Mouse (Mus musculus) forebrain, embryonic 13.5 days (tissue): ENCODE data around the gene D6Ertd527e. TPM values are rescaled to one million over a fixed set of nuclear protein-coding genes. Genes with fewer than 3 reads are reported as not detected.

Experiments used
- ATAC-seq: fragments of 200-750 bp; cut with Nextera tagmentation; 2 replicates; pipeline ENCODE4 v1.8.0; 2017
- H3K27ac ChIP-seq: fragments of 300-500 bp; sonication (generic); 2 replicates; pipeline ENCODE4 v1.5.1; 2015; ENCODE audit warnings: inconsistent platforms, mild to moderate bottlenecking, moderate library complexity
- H3K27me3 ChIP-seq: fragments of 300-500 bp; sonication (generic); 2 replicates; pipeline ENCODE4 v1.6.1; 2015; ENCODE audit warnings: mild to moderate bottlenecking, inconsistent platforms
- H3K36me3 ChIP-seq: fragments of 300-500 bp; sonication (generic); 2 replicates; pipeline ENCODE4 v1.6.1; 2015; ENCODE audit warnings: mild to moderate bottlenecking, inconsistent platforms; ENCODE audit not compliant: poor library complexity, severe bottlenecking
- H3K4me1 ChIP-seq: fragments of 300-500 bp; sonication (generic); 2 replicates; pipeline ENCODE4 v1.6.1; 2015; ENCODE audit warnings: inconsistent platforms
- H3K4me2 ChIP-seq: fragments of 300-500 bp; sonication (generic); 2 replicates; pipeline ENCODE4 v1.6.1; 2015; ENCODE audit warnings: inconsistent platforms, mild to moderate bottlenecking, moderate library complexity
- H3K4me3 ChIP-seq: fragments of 300-500 bp; sonication (generic); 2 replicates; pipeline ENCODE4 v1.5.1; 2015; ENCODE audit warnings: mild to moderate bottlenecking, inconsistent platforms
- H3K9ac ChIP-seq: fragments of 300-500 bp; sonication (generic); 2 replicates; pipeline ENCODE4 v1.6.1; 2015; ENCODE audit warnings: mild to moderate bottlenecking, inconsistent platforms
- H3K9me3 ChIP-seq: fragments of 300-500 bp; sonication (generic); replicated peaks from 2 replicates; pipeline ENCODE4 v1.6.1; 2016; ENCODE audit warnings: inconsistent platforms
- WGBS: fragments of 180-500 bp; shearing (Covaris S2); methylation state at CpG from one replicate; pipeline ENCODE4 v1.1.7; 2015; 5-methylcytosine and 5-hydroxymethylcytosine counted together
- polyA plus RNA-seq: library from polyadenylated mRNA; unstranded; fragments of >200 nt; fragmentation: Nextera tagmentation; extraction: Ambion mirVana; gene quantifications from 2 replicates; pipeline ENCODE4 v1.2.1, GENCODE M21; 2015

D6Ertd527e gene
- polyA plus RNA-seq, 1 experiment from 2014 or later = 0.14 TPM

- no peak overlapping the region for H3K9ac ChIP-seq
- no peaks in the 10 kb centered on the region for H3K27me3 ChIP-seq
- WGBS = 70% methylated on average over 12 of the region's 12 CpGs
- H3K36me3 ChIP-seq = no peaks in the 10 kb centered on the region
- H3K4me2 ChIP-seq = no peak overlapping the region
- no peak overlapping the region for H3K4me3 ChIP-seq
- H3K9me3 ChIP-seq = no peaks in the 10 kb centered on the region
- no peaks in the 10 kb centered on the region for H3K4me1 ChIP-seq
- ATAC-seq = no peak
- no peak overlapping the region for H3K27ac ChIP-seq
These were observed 29.5 kb downstream of the D6Ertd527e start for GRCm38 (mm10) chr6:87133966-87134546.

DNA sequence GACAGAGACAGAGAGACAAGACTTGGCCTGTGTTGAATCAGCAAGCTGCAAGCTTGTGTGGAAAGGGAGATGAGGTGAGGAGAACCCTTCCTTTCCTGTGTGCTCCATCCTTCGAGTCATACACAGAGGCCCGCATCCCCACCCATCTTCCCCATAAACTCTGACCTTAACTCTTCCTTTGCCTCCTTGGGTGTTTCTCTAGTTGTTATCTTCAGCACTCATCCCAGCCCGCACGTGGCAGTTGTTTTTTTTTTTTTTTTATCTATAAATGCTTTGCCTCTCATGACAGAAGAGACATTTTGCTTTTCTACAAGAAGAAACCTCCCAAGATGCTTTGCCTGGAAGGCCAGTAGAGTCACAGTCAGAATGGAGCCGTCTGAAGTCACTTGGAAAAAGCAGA lies 33.9 kb downstream of the D6Ertd527e start:
- ATAC-seq = no peak
- 89% methylated on average over 5 of the region's 5 CpGs for WGBS

DNA sequence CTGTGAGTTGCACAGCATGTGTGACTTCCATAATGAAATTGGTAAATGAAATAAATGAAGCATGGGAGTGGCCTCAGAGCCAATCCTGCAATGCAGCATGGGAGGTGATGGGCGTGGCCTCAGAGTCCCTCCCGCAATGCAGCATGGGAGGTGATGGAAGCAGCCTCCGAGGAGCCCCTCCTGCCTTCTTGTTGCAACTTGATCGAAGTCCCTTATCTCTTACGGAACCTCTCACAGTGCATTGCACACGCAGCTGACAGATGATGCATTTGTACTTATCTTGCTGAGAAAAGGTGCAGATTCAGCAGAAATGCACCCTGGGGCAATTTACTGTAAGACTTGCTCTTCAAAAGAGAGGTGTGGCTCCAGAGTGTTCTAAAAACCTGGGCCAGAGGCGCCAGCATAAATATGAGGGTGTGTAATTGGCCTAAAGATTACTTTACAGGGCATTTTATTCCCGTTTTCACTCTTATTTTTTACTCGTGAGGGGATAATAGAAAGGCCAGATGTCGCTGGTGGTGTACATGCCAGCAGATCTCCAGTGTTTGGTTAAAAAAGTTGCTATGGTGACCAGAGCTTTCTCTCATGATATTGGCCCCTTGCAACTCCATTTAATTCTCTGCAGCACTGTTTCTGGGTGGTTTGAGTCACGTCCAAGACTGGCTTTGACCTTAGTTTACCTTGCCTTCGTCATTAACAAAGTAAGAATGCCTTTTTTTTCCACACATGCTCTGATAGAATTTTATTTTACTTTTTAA lies 35.4 kb downstream of the D6Ertd527e start:
- no peaks in the 10 kb centered on the region for H3K36me3 ChIP-seq
- H3K9me3 ChIP-seq = no peaks in the 10 kb centered on the region
- H3K27me3 ChIP-seq = no peaks in the 10 kb centered on the region
- no peak overlapping the region for H3K27ac ChIP-seq
- no peak overlapping the region for H3K9ac ChIP-seq
- WGBS = 71% methylated on average over 12 of the region's 12 CpGs
- H3K4me2 ChIP-seq = no peak overlapping the region
- H3K4me1 ChIP-seq = peaks cover 6% of the 10 kb centered on the region
- no peak overlapping the region for H3K4me3 ChIP-seq
- ATAC-seq = no peak

More for the DNA sequence above, 33.9 kb downstream of the D6Ertd527e start:
- Histone ChIP-seq H3K27me3 (no peaks in the 10 kb centered on the region), H3K4me1 (peaks cover 6% of the 10 kb centered on the region), H3K27ac (no peak overlapping the region), H3K9ac (no peak overlapping the region), H3K4me2 (no peak overlapping the region), H3K9me3 (no peaks in the 10 kb centered on the region), H3K36me3 (no peaks in the 10 kb centered on the region), H3K4me3 (no peak overlapping the region)

GRCm38 (mm10) chr6:87142239-87142638 lies 37.7 kb downstream of the D6Ertd527e start:
- Histone ChIP-seq H3K4me2 (no peak overlapping the region), H3K9ac (no peak overlapping the region), H3K27me3 (no peaks in the 10 kb centered on the region), H3K4me1 (peaks cover 6% of the 10 kb centered on the region), H3K36me3 (no peaks in the 10 kb centered on the region), H3K9me3 (no peaks in the 10 kb centered on the region), H3K27ac (no peak overlapping the region), H3K4me3 (no peak overlapping the region)
- no peak for ATAC-seq
- 90% methylated on average over 5 of the region's 5 CpGs for WGBS

DNA sequence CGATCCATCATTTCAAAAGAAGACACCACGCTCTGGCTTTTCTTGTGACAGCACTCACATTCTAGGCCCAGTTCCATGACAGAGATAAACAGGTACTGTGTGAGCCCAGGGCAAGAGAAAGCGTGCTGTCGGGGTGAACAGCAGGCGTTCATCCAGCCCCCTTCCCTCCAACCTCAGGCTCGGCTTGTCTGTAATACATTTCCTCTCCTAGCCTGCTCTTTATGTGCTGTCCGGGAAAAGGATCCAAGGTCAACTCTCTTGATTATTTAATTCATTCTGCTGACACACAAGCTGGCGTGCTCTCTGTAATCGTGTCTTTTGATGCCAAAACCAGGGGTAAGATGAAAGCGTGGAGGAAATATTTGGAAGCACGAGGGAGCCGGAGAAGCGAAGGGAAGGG lies 39.0 kb downstream of the D6Ertd527e start:
- peaks cover 6% of the 10 kb centered on the region for H3K4me1 ChIP-seq
- 70% methylated on average over 13 of the region's 13 CpGs for WGBS
- no peak for ATAC-seq

DNA sequence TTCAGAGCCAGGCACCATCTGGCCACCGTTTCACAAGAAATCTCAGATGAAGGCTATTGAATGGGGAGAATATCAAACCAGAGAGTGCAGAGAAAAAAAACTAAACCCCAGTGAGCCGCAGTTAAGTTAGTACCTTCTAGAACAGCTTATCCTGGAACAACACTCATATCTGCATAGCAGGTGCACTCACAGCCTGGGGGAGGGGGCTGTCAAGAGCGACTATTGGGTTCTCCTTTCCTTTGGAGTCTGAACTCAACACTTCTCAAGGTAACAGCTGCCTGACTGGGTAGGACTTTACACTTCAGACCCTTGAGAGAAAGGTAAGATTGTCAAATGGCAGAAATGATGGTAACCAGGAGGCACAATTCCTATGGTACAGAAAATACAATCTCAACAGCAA lies 43.4 kb downstream of the D6Ertd527e start:
- Histone ChIP-seq H3K4me1 (no peaks in the 10 kb centered on the region), H3K27me3 (no peaks in the 10 kb centered on the region), H3K9me3 (no peaks in the 10 kb centered on the region), H3K27ac (no peak overlapping the region), H3K4me3 (no peak overlapping the region), H3K9ac (no peak overlapping the region), H3K4me2 (no peak overlapping the region), H3K36me3 (no peaks in the 10 kb centered on the region)
- WGBS = 85% methylated on average over 3 of the region's 3 CpGs
- ATAC-seq = no peak

More for the DNA sequence above, 39.0 kb downstream of the D6Ertd527e start:
- no peak overlapping the region for H3K4me3 ChIP-seq
- H3K9ac ChIP-seq = no peak overlapping the region
- no peak overlapping the region; the same call in 1 of the 2 replicates for H3K27ac ChIP-seq
- no peaks in the 10 kb centered on the region for H3K9me3 ChIP-seq
- H3K36me3 ChIP-seq = no peaks in the 10 kb centered on the region
- H3K27me3 ChIP-seq = no peaks in the 10 kb centered on the region
- H3K4me2 ChIP-seq = no peak overlapping the region

GRCm38 (mm10) chr6:87150471-87150870 lies 45.9 kb downstream of the D6Ertd527e start:
- no peak overlapping the region for H3K9ac ChIP-seq
- H3K4me1 ChIP-seq = no peaks in the 10 kb centered on the region
- no peak overlapping the region for H3K4me2 ChIP-seq
- H3K27ac ChIP-seq = no peak overlapping the region
- H3K9me3 ChIP-seq = no peaks in the 10 kb centered on the region
- no peaks in the 10 kb centered on the region for H3K36me3 ChIP-seq
- ATAC-seq = no peak
- H3K4me3 ChIP-seq = no peak overlapping the region
- 82% methylated on average over 7 of the region's 7 CpGs for WGBS
- no peaks in the 10 kb centered on the region for H3K27me3 ChIP-seq

DNA sequence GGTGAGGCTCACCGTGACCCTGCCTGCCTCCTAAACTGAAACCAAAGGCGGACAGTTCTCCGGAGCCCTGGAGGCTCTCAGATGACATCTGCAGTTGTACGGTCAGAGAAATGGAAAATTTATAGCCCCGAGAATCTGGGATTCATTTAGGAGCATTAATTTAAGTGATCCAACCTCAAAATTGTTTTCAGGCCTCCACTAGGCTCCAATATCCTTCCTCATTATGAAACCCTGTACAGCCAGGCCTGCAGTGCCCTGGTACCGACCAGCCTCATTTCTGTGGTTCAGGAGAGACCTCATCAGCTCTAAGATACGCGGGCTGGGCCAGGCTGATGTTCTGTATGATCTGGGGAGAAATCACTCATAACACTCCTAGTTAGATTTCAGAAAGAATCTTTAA lies 46.9 kb downstream of the D6Ertd527e start:
- H3K4me2 ChIP-seq = no peak overlapping the region
- H3K27me3 ChIP-seq = no peaks in the 10 kb centered on the region
- H3K27ac ChIP-seq = no peak overlapping the region
- H3K4me3 ChIP-seq = no peak overlapping the region
- H3K36me3 ChIP-seq = no peaks in the 10 kb centered on the region
- H3K9me3 ChIP-seq = no peaks in the 10 kb centered on the region
- ATAC-seq = no peak
- no peak overlapping the region for H3K9ac ChIP-seq
- no peaks in the 10 kb centered on the region for H3K4me1 ChIP-seq
- whole genome bisulfite sequencing = 95% methylated on average over 8 of the region's 8 CpGs

DNA sequence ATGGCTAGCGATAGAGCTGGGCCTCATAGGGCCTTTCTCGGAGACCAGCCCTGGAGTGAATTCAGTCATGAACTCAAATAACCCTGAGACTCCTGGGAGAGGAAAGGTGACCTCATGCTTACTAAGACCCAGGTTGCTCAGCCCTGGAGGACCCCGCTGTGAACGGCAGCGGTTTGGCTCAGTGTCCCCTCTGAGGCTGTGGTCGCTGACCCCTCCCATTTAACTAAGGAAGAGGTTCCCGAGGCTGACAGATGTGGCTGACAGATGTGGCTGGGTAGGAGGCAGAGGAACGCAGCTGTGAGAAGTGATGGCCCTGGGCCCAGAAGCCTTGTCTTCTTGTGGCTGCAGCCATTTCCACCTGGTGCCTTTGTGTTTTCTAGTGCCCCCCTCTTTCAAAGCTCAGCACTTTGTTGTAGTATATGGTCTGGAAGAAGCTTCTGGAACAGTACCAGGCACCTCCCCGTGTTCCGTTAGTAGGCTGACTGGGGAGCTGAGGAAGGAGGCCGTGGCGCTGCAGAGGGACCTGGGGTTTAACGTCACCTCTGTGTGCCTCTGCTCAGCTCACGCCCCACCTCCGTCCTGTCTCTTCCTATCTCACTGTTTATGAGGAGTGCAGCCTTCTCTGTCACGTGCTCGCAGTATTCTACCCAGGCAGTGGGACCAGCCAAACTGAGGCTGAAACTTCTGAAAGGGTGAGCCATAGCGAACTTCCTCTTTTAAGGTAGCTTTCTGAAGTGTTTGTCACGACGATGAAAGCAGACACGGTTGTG lies 48.1 kb downstream of the D6Ertd527e start:
- no peak overlapping the region for H3K4me2 ChIP-seq
- H3K4me3 ChIP-seq = no peak overlapping the region
- no peak for ATAC-seq
- no peaks in the 10 kb centered on the region for H3K9me3 ChIP-seq
- H3K36me3 ChIP-seq = no peaks in the 10 kb centered on the region
- no peaks in the 10 kb centered on the region for H3K4me1 ChIP-seq
- no peaks in the 10 kb centered on the region for H3K27me3 ChIP-seq
- no peak overlapping the region for H3K27ac ChIP-seq
- 88% methylated on average over 21 of the region's 21 CpGs for WGBS
- H3K9ac ChIP-seq = no peak overlapping the region

DNA sequence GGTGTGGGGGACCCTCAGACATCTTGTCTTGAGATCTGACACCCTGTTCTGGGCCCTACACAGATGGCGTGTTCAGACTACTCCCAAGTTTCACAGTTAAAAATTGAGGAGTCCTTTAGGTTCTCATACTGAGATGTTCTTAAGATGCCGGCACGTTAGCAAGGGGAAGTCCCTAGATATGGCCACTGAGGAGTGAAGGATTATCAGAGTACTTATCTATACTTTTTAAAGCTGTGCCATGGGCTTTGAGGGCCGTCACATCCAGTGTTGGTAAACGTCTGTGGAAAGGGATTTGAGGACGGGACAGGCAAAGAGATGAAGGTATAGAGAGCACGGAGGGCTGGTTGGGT lies 48.7 kb downstream of the D6Ertd527e start:
- Histone ChIP-seq H3K9ac (no peak overlapping the region), H3K27ac (no peak overlapping the region), H3K4me3 (no peak overlapping the region), H3K9me3 (no peaks in the 10 kb centered on the region), H3K27me3 (no peaks in the 10 kb centered on the region), H3K36me3 (no peaks in the 10 kb centered on the region), H3K4me2 (no peak overlapping the region), H3K4me1 (no peaks in the 10 kb centered on the region; the same call in 1 of the 2 replicates)
- no peak for ATAC-seq
- WGBS = 87% methylated on average over 7 of the region's 7 CpGs

DNA sequence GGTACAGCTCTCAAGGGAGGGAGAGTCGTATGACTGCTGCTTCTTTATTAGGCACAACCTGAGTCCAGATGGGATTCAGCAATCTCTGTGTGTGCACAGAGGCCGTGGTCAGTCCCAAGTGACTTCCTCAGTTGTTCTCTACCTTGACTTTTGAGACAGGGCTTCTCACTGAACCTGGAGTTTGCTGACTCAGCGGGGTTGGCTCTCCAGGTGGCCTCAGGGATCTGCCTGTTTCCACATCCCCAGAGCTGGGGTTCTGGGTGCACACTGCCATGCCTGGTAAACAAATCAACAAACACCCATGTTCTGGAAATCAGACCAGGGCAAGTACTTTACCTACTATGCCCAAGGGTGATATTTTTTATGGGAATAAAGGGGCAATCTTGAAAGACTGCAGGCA lies 49.3 kb downstream of the D6Ertd527e start:
- ATAC-seq = no peak
- 93% methylated on average over 3 of the region's 3 CpGs for WGBS

GRCm38 (mm10) chr6:87158062-87158623 lies 53.6 kb downstream of the D6Ertd527e start:
- no peaks in the 10 kb centered on the region for H3K9me3 ChIP-seq
- no peaks in the 10 kb centered on the region; the same call in 1 of the 2 replicates for H3K4me1 ChIP-seq
- H3K27ac ChIP-seq = no peak overlapping the region
- H3K27me3 ChIP-seq = no peaks in the 10 kb centered on the region
- no peak overlapping the region for H3K4me2 ChIP-seq
- WGBS = 82% methylated on average over 7 of the region's 7 CpGs
- no peaks in the 10 kb centered on the region for H3K36me3 ChIP-seq
- no peak overlapping the region for H3K9ac ChIP-seq
- ATAC-seq = peak; percentile 51; the same call in 1 of the 2 replicates
- no peak overlapping the region for H3K4me3 ChIP-seq

More for the DNA sequence above, 49.3 kb downstream of the D6Ertd527e start:
- no peaks in the 10 kb centered on the region for H3K9me3 ChIP-seq
- no peak overlapping the region for H3K9ac ChIP-seq
- no peak overlapping the region for H3K4me2 ChIP-seq
- H3K27me3 ChIP-seq = no peaks in the 10 kb centered on the region
- no peaks in the 10 kb centered on the region; the same call in 1 of the 2 replicates for H3K4me1 ChIP-seq
- H3K27ac ChIP-seq = no peak overlapping the region
- H3K4me3 ChIP-seq = no peak overlapping the region
- H3K36me3 ChIP-seq = no peaks in the 10 kb centered on the region
